In genomic region chr11:115420336-115421190, GRCm38 (mm10) we compare ENCODE assay signal across 8 mouse cellular contexts. TPM values are rescaled to one million over a fixed set of nuclear protein-coding genes. Genes with fewer than 3 reads are reported as not detected.
A peak's percentile ranks its signal among the peaks of the same experiment; 100 is the strongest.
DNase-seq lines count a peak whose midpoint lies in the region; ATAC-seq lines count a peak whose summit lies in the region.

No protein-coding gene starts in this region.

- peak; percentile 54 for DNase-seq in right cerebral cortex, adult 18-20 months
- no peak for DNase-seq in right cerebral cortex, postnatal 36 days (ENCODE audit: low spot score in 2 of 2)
- peak; percentile 57 for DNase-seq in embryonic facial prominence, embryonic 11.5 days (ENCODE audit: low spot score)
- DNase-seq in gastrocnemius, postnatal 4 days (ENCODE audit: low spot score in 2 of 2) = peak; percentile 54 to 72
- peak; percentile 72 for DNase-seq in kidney, adult 18-20 months
- DNase-seq in liver = peak; percentile 74
- DNase-seq in naive thymus-derived CD4-positive, alpha-beta T cell, adult 2 months (ENCODE audit: low read depth) = peak; percentile 54
- DNase-seq in testis, postnatal 10 days (ENCODE audit: low spot score) = peak; percentile 85

- H3K27ac ChIP-seq in embryonic facial prominence, embryonic 11.5 days (replicated peaks; ENCODE audit: low read depth, low read length) = peak overlapping the region; percentile 80

- WGBS in embryonic facial prominence, embryonic 11.5 days = 3% methylated on average over 43 of the region's 45 CpGs

- peak overlapping the region; percentile 97 for H3K9ac ChIP-seq in embryonic facial prominence, embryonic 11.5 days (replicated peaks; ENCODE audit: low read length)

- peak; percentile 64 for ATAC-seq in embryonic facial prominence, embryonic 11.5 days (replicated peaks; ENCODE audit: insufficient number of reproducible peaks, low FRiP score, low TSS enrichment, low read depth)

- H3K27me3 ChIP-seq in embryonic facial prominence, embryonic 11.5 days (ENCODE audit: control insufficient read depth, insufficient read depth, low read length) = no peaks in the 10 kb centered on the region

- H3K9me3 ChIP-seq in embryonic facial prominence, embryonic 11.5 days (replicated peaks; ENCODE audit: control insufficient read depth, low read length) = no peaks in the 10 kb centered on the region

- peak overlapping the region; percentile 95 for H3K4me3 ChIP-seq in embryonic facial prominence, embryonic 11.5 days (ENCODE audit: low read depth, low read length)

- peaks cover 7% of the 10 kb centered on the region for H3K4me1 ChIP-seq in embryonic facial prominence, embryonic 11.5 days (ENCODE audit: control insufficient read depth, insufficient read depth, low read length)

- H3K4me2 ChIP-seq in embryonic facial prominence, embryonic 11.5 days (ENCODE audit: low read depth, low read length) = peak overlapping the region; percentile 81

- H3K36me3 ChIP-seq in embryonic facial prominence, embryonic 11.5 days (replicated peaks; ENCODE audit: control insufficient read depth, insufficient read depth, low read depth, low read length) = no peaks in the 10 kb centered on the region; the same call in none of the 2 replicates

RNA-seq across cellular contexts. Expression of gene Kctd2, which starts 0.6 kb away (rescaled TPM):
- polyA plus RNA-seq in embryonic facial prominence, embryonic 11.5 days (2014; fragmentation: Nextera tagmentation; extraction: Ambion mirVana) = 18.8 and 21.0 TPM in 2 replicates
- total RNA-seq in gastrocnemius, postnatal 4 days (2021) = 10 to 100 TPM; 21.4 to 21.6 TPM

RNA-seq across cellular contexts. Expression of gene Atp5h, which starts 0.8 kb away (rescaled TPM):
- 893 and 931 TPM in 2 replicates for polyA plus RNA-seq in embryonic facial prominence, embryonic 11.5 days (2014; fragmentation: Nextera tagmentation; extraction: Ambion mirVana)
- total RNA-seq in gastrocnemius, postnatal 4 days (2021) = 100 to 1,000 TPM; 763 to 790 TPM

RNA-seq across cellular contexts. Expression of gene Mrpl58, which starts 17.0 kb away (rescaled TPM):
- 217 and 221 TPM in 2 replicates for polyA plus RNA-seq in embryonic facial prominence, embryonic 11.5 days (2014; fragmentation: Nextera tagmentation; extraction: Ambion mirVana)
- total RNA-seq in gastrocnemius, postnatal 4 days (2021) = 10 to 100 TPM; 89.6 to 94.0 TPM

RNA-seq across cellular contexts. Expression of gene Trim80, which starts 19.8 kb away (rescaled TPM):
- polyA plus RNA-seq in embryonic facial prominence, embryonic 11.5 days (2014; fragmentation: Nextera tagmentation; extraction: Ambion mirVana) = not detected in 2 replicates
- not detected for total RNA-seq in gastrocnemius, postnatal 4 days (2021)

RNA-seq across cellular contexts. Expression of gene Cdr2l, which starts 38.8 kb away (rescaled TPM):
- polyA plus RNA-seq in embryonic facial prominence, embryonic 11.5 days (2014; fragmentation: Nextera tagmentation; extraction: Ambion mirVana) = 15.2 and 15.7 TPM in 2 replicates
- total RNA-seq in gastrocnemius, postnatal 4 days (2021) = 10 to 100 TPM; 19.4 to 22.2 TPM

Comparison
In these comparisons a context has a peak if more than half of its experiments do, and no peak if none do; other contexts are left out.
1. DNase-seq: peak in right cerebral cortex, adult 18-20 months (single experiment), embryonic facial prominence, embryonic 11.5 days (single experiment), gastrocnemius, postnatal 4 days (2 of 2), kidney, adult 18-20 months (single experiment), liver (single experiment), naive thymus-derived CD4-positive, alpha-beta T cell, adult 2 months (single experiment) and testis, postnatal 10 days (single experiment); none in right cerebral cortex, postnatal 36 days (0 of 2).